Mouse (Mus musculus): ENCODE data around the gene Fat4. TPM values are rescaled to one million over a fixed set of nuclear protein-coding genes. Genes with fewer than 3 reads are reported as not detected.

The Fat4 gene
- total and polyA plus RNA-seq, 3 experiments = not detected

GRCm38 (mm10) chr3:39047621-39048303 lies 161.0 kb downstream of the Fat4 start (continued):
- TF ChIP-seq ETS1 (IDR thresholded peaks at IDR 0.05; ENCODE audit: low read depth, low read length) (no peak), CHD2 (IDR thresholded peaks at IDR 0.05; ENCODE audit: low read length) (no peak), GABPA (IDR thresholded peaks at IDR 0.05; ENCODE audit: low read depth, low read length) (no peak), TBP (IDR thresholded peaks at IDR 0.05; ENCODE audit: low read depth, low read length) (no peak)

- no peaks in the 10 kb centered on the region for H3K9me3 ChIP-seq (replicated peaks; ENCODE audit: insufficient read depth, low read length)
- H3K9ac ChIP-seq (ENCODE audit: control insufficient read depth, low read depth, low read length, poor library complexity, severe bottlenecking) = no peak overlapping the region
- no peaks in the 10 kb centered on the region for H3K36me3 ChIP-seq (ENCODE audit: control insufficient read depth in 1 of 2, insufficient read depth in 2 of 2, low read length in 2 of 2)
- H3K27ac ChIP-seq (ENCODE audit: control insufficient read depth, low read depth, low read length) = no peak overlapping the region
- H3K4me1 ChIP-seq (ENCODE audit: control insufficient read depth in 1 of 2, insufficient read depth in 2 of 2, low read length in 2 of 2) = no peaks in the 10 kb centered on the region
- DNase-seq (ENCODE audit: low read depth, low spot score) = no peak
- H3K27me3 ChIP-seq (ENCODE audit: control insufficient read depth in 1 of 2, insufficient read depth in 2 of 2, low read length in 2 of 2) = no peaks in the 10 kb centered on the region
- no peaks in the 10 kb centered on the region for H3K79me2 ChIP-seq (ENCODE audit: control insufficient read depth, insufficient read depth, low read length, poor library complexity)
- TF ChIP-seq TCF12 (IDR thresholded peaks at IDR 0.05; ENCODE audit: low read depth, low read length) = no peak
- no peak overlapping the region for H3K4me3 ChIP-seq (ENCODE audit: control insufficient read depth in 1 of 2, insufficient read depth in 1 of 2, low read depth in 2 of 2, low read length in 2 of 2)
Measured at GRCm38 (mm10) chr3:39048304-39048667, 161.5 kb downstream of the Fat4 start.

- no peaks in the 10 kb centered on the region for H3K79me2 ChIP-seq (ENCODE audit: control insufficient read depth, insufficient read depth, low read length, poor library complexity)
- H3K27me3 ChIP-seq (ENCODE audit: control insufficient read depth in 1 of 2, insufficient read depth in 2 of 2, low read length in 2 of 2) = no peaks in the 10 kb centered on the region
- no peaks in the 10 kb centered on the region for H3K36me3 ChIP-seq (ENCODE audit: control insufficient read depth in 1 of 2, insufficient read depth in 2 of 2, low read length in 2 of 2)
- no peaks in the 10 kb centered on the region for H3K4me1 ChIP-seq (ENCODE audit: control insufficient read depth in 1 of 2, insufficient read depth in 2 of 2, low read length in 2 of 2)
- no peak for TF ChIP-seq RAD21 (IDR thresholded peaks at IDR 0.05; ENCODE audit: low read depth, low read length)
- no peak for TF ChIP-seq TBP (IDR thresholded peaks at IDR 0.05; ENCODE audit: low read depth, low read length)
- TF ChIP-seq ZC3H11A (IDR thresholded peaks at IDR 0.05; ENCODE audit: low read depth, low read length) = no peak
- TF ChIP-seq CTCF (IDR thresholded peaks at IDR 0.05 in 2 of 3, conservative IDR thresholded peaks at IDR 0.05 in 1 of 3; ENCODE audit: control insufficient read depth in 1 of 3, insufficient read depth in 1 of 3, low read depth in 2 of 3, low read length in 3 of 3, poor library complexity in 1 of 3, severe bottlenecking in 1 of 3) = no peak
- no peak for TF ChIP-seq POLR2A (IDR thresholded peaks at IDR 0.05; ENCODE audit: control insufficient read depth in 1 of 2, insufficient read depth in 1 of 2, low read depth in 1 of 2, low read length in 2 of 2, poor library complexity in 1 of 2)
- no peak overlapping the region for H3K9ac ChIP-seq (ENCODE audit: control insufficient read depth, low read depth, low read length, poor library complexity, severe bottlenecking)
- no peak overlapping the region for H3K27ac ChIP-seq (ENCODE audit: control insufficient read depth, low read depth, low read length)
- H3K4me3 ChIP-seq (ENCODE audit: control insufficient read depth in 1 of 2, insufficient read depth in 1 of 2, low read depth in 2 of 2, low read length in 2 of 2) = no peak overlapping the region
- H3K9me3 ChIP-seq (replicated peaks; ENCODE audit: insufficient read depth, low read length) = no peaks in the 10 kb centered on the region
- DNase-seq (ENCODE audit: low read depth, low spot score) = no peak
Measured at GRCm38 (mm10) chr3:39050130-39050529, 163.4 kb downstream of the Fat4 start.

GRCm38 (mm10) chr3:39053072-39053471 lies 166.3 kb downstream of the Fat4 start:
- H3K4me1 ChIP-seq (ENCODE audit: control insufficient read depth in 1 of 2, insufficient read depth in 2 of 2, low read length in 2 of 2) = no peaks in the 10 kb centered on the region
- H3K79me2 ChIP-seq (ENCODE audit: control insufficient read depth, insufficient read depth, low read length, poor library complexity) = no peaks in the 10 kb centered on the region
- no peak overlapping the region for H3K27ac ChIP-seq (ENCODE audit: control insufficient read depth, low read depth, low read length)
- no peaks in the 10 kb centered on the region for H3K36me3 ChIP-seq (ENCODE audit: control insufficient read depth in 1 of 2, insufficient read depth in 2 of 2, low read length in 2 of 2)
- no peaks in the 10 kb centered on the region for H3K9me3 ChIP-seq (replicated peaks; ENCODE audit: insufficient read depth, low read length)
- DNase-seq (ENCODE audit: low read depth, low spot score) = no peak
- no peak overlapping the region for H3K4me3 ChIP-seq (ENCODE audit: control insufficient read depth in 1 of 2, insufficient read depth in 1 of 2, low read depth in 2 of 2, low read length in 2 of 2)
- no peak overlapping the region for H3K9ac ChIP-seq (ENCODE audit: control insufficient read depth, low read depth, low read length, poor library complexity, severe bottlenecking)
- TF ChIP-seq POLR2AphosphoS5 (IDR thresholded peaks at IDR 0.05; ENCODE audit: borderline replicate concordance, low read depth, low read length) = no peak
- no peaks in the 10 kb centered on the region for H3K27me3 ChIP-seq (ENCODE audit: control insufficient read depth in 1 of 2, insufficient read depth in 2 of 2, low read length in 2 of 2)
